Mouse (Mus musculus): ENCODE measurements around the gene Gm49325. TPM values are rescaled to one million over a fixed set of nuclear protein-coding genes. Genes with fewer than 3 reads are reported as not detected.
"Not testable (repeated sequence)": the region's sequence is repeated elsewhere in the genome, so short reads cannot be mapped to it uniquely, and the experiment has no call there.

Gene Gm49325
- total RNA-seq, 1 experiment = 5.4 TPM

DNA sequence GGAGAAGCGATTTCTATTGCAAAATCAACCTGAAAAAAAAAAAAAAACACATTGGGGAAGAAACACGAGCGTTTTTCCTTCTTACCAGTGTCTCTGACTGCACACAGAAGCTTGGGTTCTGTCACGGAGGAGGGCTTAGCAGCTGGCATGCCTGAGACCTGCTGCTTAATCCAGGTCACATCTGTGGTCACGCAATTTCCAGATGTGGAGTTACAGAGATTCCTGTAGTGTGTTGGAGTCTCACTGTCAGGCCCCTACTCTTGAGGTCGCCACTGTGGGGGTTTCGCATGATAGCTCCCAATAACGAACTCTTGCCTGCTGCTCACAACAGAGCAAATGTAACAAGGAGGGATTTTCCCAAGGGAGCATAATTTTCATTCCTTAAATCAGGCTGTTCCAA is 78.2 kb downstream of the Gm49325 start:
- no peak for DNase-seq (ENCODE audit: low read depth, low spot score)
- no peak overlapping the region for H3K9ac ChIP-seq (ENCODE audit: insufficient read depth, low read depth, low read length, poor library complexity, severe bottlenecking)
- peaks cover 2 to 7% of the 10 kb centered on the region in 2 experiments; a peak in 2 of 4 replicates for H3K4me1 ChIP-seq (ENCODE audit: control insufficient read depth in 2 of 2, insufficient read depth in 2 of 2, low read length in 2 of 2, poor library complexity in 1 of 2)
- in situ Hi-C loops (cut with MboI; ENCODE audit: low sequenced_read_pairs in 2 of 2, unreplicated experiment in 2 of 2) = no loop called here
- H3K36me3 ChIP-seq (ENCODE audit: control insufficient read depth, insufficient read depth, low read length, poor library complexity, severe bottlenecking) = no peaks in the 10 kb centered on the region
- H3K27ac ChIP-seq (ENCODE audit: insufficient read depth, low read depth, low read length, poor library complexity, severe bottlenecking) = no peak overlapping the region
- TF ChIP-seq ZC3H11A (IDR thresholded peaks at IDR 0.05; ENCODE audit: borderline replicate concordance, low read depth, low read length) (no peak), ZNF384 (IDR thresholded peaks at IDR 0.05; ENCODE audit: low read depth, low read length) (no peak), MAFK (IDR thresholded peaks at IDR 0.05; ENCODE audit: insufficient read depth, low read depth, low read length) (no peak), CHD2 (IDR thresholded peaks at IDR 0.05; ENCODE audit: low read depth, low read length) (no peak), HCFC1 (IDR thresholded peaks at IDR 0.05; ENCODE audit: borderline replicate concordance, insufficient read depth, low read length) (no peak)
- H3K4me3 ChIP-seq (ENCODE audit: insufficient read depth in 1 of 2, low read depth in 1 of 2, low read length in 2 of 2, poor library complexity in 1 of 2, severe bottlenecking in 1 of 2) = no peak overlapping the region
- H3K9me3 ChIP-seq (ENCODE audit: control insufficient read depth, insufficient read depth, low read depth, low read length) = no peaks in the 10 kb centered on the region

DNA sequence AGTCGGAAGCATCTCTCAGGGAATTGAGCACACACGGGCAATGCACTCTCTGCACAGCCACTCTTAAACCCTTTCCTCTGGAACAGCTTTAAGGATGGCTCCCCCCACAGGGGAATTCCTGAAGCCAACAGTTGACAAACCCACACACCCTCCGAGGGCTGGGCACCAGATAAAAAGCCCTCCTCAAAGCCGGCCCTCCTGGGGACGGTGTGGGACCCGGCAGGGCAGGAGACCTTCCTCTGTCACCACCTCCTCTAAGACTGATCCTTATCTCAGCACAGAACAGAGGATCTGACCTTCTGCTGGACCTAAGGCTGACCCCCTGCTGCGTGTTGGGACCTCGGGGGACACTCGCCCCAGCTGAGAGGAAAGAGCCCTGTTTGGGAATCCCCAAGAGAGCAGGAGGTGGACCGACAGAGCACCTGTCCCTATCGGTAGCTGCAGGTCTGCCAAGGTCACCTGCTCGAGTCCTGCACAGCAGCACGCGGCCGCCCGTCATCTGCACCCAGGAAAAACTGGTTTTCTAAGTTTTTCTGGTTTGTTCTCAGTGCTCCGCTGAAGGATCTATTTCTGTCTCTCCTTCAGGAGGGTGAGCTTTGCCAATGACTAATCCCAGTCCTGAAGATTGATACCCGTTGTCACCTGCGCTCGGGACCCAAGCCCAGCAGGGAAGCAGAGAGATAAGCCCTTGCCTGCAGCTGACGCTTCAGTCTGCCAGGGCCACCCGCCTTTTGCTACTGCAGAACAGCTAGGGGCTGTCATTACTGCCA is 80.1 kb downstream of the Gm49325 start, which contains the start of gene Tspear:
Gene Tspear (plus strand): TSS at position 675 of the 770 bp plus-strand sequence.
- H3K9ac ChIP-seq (ENCODE audit: insufficient read depth, low read depth, low read length, poor library complexity, severe bottlenecking) = no peak within 1 kb of the TSS
- no peak within 1 kb of the TSS for H3K4me3 ChIP-seq (ENCODE audit: insufficient read depth in 1 of 2, low read depth in 1 of 2, low read length in 2 of 2, poor library complexity in 1 of 2, severe bottlenecking in 1 of 2)
- no peak for DNase-seq (ENCODE audit: low read depth, low spot score)
- in situ Hi-C loops (cut with MboI; ENCODE audit: low sequenced_read_pairs in 2 of 2, unreplicated experiment in 2 of 2) = no loop called here
- H3K9me3 ChIP-seq (ENCODE audit: control insufficient read depth, insufficient read depth, low read depth, low read length) = no peaks in the 10 kb centered on the region
- TF ChIP-seq HCFC1 (IDR thresholded peaks at IDR 0.05; ENCODE audit: borderline replicate concordance, insufficient read depth, low read length) = no peak
- TF ChIP-seq MAFK (IDR thresholded peaks at IDR 0.05; ENCODE audit: insufficient read depth, low read depth, low read length) = no peak
- TF ChIP-seq ZC3H11A (IDR thresholded peaks at IDR 0.05; ENCODE audit: borderline replicate concordance, low read depth, low read length) = no peak
- TF ChIP-seq ZNF384 (IDR thresholded peaks at IDR 0.05; ENCODE audit: low read depth, low read length) = no peak
- no peak for TF ChIP-seq CHD2 (IDR thresholded peaks at IDR 0.05; ENCODE audit: low read depth, low read length)
- no peak within 1 kb of the TSS for H3K27ac ChIP-seq (ENCODE audit: insufficient read depth, low read depth, low read length, poor library complexity, severe bottlenecking)
- H3K36me3 ChIP-seq (ENCODE audit: control insufficient read depth, insufficient read depth, low read length, poor library complexity, severe bottlenecking) = no peaks in the 10 kb centered on the region
- H3K4me1 ChIP-seq (ENCODE audit: control insufficient read depth in 2 of 2, insufficient read depth in 2 of 2, low read length in 2 of 2, poor library complexity in 1 of 2) = peaks cover 2 to 13% of the 10 kb centered on the region in 2 experiments; a peak in 2 of 4 replicates

DNA sequence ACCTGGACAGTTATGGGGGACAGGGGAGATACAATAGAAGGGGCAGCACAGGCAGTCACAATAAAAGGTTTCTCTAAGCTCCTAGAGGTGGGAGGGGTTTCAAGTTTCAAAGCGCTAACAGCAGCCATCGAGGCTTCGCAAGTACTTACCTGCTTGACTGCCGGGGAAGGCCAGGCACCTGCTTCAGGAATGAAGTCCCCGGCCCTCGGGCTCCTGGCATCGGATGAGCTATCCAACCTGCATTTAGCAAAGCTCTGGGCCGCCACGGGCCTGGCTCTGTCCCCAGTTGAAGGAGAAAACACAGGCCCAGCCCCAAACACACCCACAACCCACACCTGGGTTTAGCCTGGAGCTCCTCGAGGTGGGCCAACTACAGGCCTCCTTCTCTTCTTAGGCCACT is 81.0 kb downstream of the Gm49325 start:
- no peak for DNase-seq (ENCODE audit: low read depth, low spot score)
- in situ Hi-C loops (cut with MboI; ENCODE audit: low sequenced_read_pairs in 2 of 2, unreplicated experiment in 2 of 2) = no loop called here
- peaks cover 2 to 13% of the 10 kb centered on the region in 2 experiments; a peak in 2 of 4 replicates for H3K4me1 ChIP-seq (ENCODE audit: control insufficient read depth in 2 of 2, insufficient read depth in 2 of 2, low read length in 2 of 2, poor library complexity in 1 of 2)

DNA sequence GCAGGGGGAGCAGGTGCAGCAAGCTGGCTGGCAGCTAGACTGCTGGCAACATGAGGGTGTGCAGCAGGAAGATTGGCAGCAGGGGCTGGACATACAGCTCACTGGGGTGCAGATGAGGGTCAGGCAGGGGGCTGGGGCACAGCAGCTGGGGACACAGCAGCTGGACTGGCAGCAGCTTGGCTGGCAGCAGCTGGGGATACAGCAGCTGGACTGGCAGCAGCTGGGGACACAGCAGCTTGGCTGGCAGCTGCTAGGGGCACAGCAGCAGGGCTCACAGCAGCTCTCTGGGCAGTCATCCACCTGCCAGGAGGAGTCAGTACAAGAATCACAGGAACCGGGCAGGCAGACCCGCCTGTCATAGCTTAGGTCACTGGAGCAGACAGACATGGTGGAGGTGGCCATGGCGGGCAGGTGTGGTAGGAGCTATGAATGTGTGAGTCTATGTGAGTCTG is 84.4 kb downstream of the Gm49325 start, which contains the start of gene Gm19402:
Gene Gm19402 (minus strand): TSS at position 402 of the 452 bp plus-strand sequence.
- in situ Hi-C loops (cut with MboI; ENCODE audit: low sequenced_read_pairs in 2 of 2, unreplicated experiment in 2 of 2); H3K27ac ChIP-seq (ENCODE audit: insufficient read depth, low read depth, low read length, poor library complexity, severe bottlenecking); H3K36me3 ChIP-seq (ENCODE audit: control insufficient read depth, insufficient read depth, low read length, poor library complexity, severe bottlenecking); H3K4me1 ChIP-seq (ENCODE audit: control insufficient read depth in 2 of 2, insufficient read depth in 2 of 2, low read length in 2 of 2, poor library complexity in 1 of 2); DNase-seq (ENCODE audit: low read depth, low spot score); H3K4me3 ChIP-seq (ENCODE audit: insufficient read depth in 1 of 2, low read depth in 1 of 2, low read length in 2 of 2, poor library complexity in 1 of 2, severe bottlenecking in 1 of 2); H3K9ac ChIP-seq (ENCODE audit: insufficient read depth, low read depth, low read length, poor library complexity, severe bottlenecking); H3K9me3 ChIP-seq (ENCODE audit: control insufficient read depth, insufficient read depth, low read depth, low read length): not testable (repeated sequence)

More for the DNA sequence above, 81.0 kb downstream of the Gm49325 start:
- H3K27ac ChIP-seq (ENCODE audit: insufficient read depth, low read depth, low read length, poor library complexity, severe bottlenecking) = no peak overlapping the region
- no peak overlapping the region for H3K9ac ChIP-seq (ENCODE audit: insufficient read depth, low read depth, low read length, poor library complexity, severe bottlenecking)
- H3K4me3 ChIP-seq (ENCODE audit: insufficient read depth in 1 of 2, low read depth in 1 of 2, low read length in 2 of 2, poor library complexity in 1 of 2, severe bottlenecking in 1 of 2) = no peak overlapping the region
- no peaks in the 10 kb centered on the region for H3K9me3 ChIP-seq (ENCODE audit: control insufficient read depth, insufficient read depth, low read depth, low read length)
- H3K36me3 ChIP-seq (ENCODE audit: control insufficient read depth, insufficient read depth, low read length, poor library complexity, severe bottlenecking) = no peaks in the 10 kb centered on the region
- TF ChIP-seq HCFC1 (IDR thresholded peaks at IDR 0.05; ENCODE audit: borderline replicate concordance, insufficient read depth, low read length) (no peak), ZC3H11A (IDR thresholded peaks at IDR 0.05; ENCODE audit: borderline replicate concordance, low read depth, low read length) (no peak), CHD2 (IDR thresholded peaks at IDR 0.05; ENCODE audit: low read depth, low read length) (no peak), MAFK (IDR thresholded peaks at IDR 0.05; ENCODE audit: insufficient read depth, low read depth, low read length) (no peak), ZNF384 (IDR thresholded peaks at IDR 0.05; ENCODE audit: low read depth, low read length) (no peak)

Other genes with a start within 250 kb of the Gm49325 start
- 6.3 and 9.5 TPM in 2 replicates for gene Adarb1, start 187.9 kb upstream of the Gm49325 start, total RNA-seq (2012; rRNA removed)
- 29.1 and 33.6 TPM in 2 replicates for gene Fam207a, start 90.4 kb upstream of the Gm49325 start, total RNA-seq (2012; rRNA removed)
- 0.42 and 0.54 TPM in 2 replicates for gene Itgb2, start 75.9 kb upstream of the Gm49325 start, total RNA-seq (2012; rRNA removed)
- gene Pttg1ip, start 24.5 kb upstream of the Gm49325 start, total RNA-seq (2012; rRNA removed) = 115 and 142 TPM in 2 replicates
- gene Sumo3, start 100 bp upstream of the Gm49325 start, total RNA-seq (2012; rRNA removed) = 139 and 148 TPM in 2 replicates
- 21.2 and 32.7 TPM in 2 replicates for gene Ube2g2, start 16.1 kb downstream of the Gm49325 start, total RNA-seq (2012; rRNA removed)
- 0.49 and 0.90 TPM in 2 replicates for gene Tspear, start 80.4 kb downstream of the Gm49325 start, total RNA-seq (2012; rRNA removed)
- not detected in 2 replicates for gene Gm19402, start 84.6 kb downstream of the Gm49325 start, total RNA-seq (2012; rRNA removed)
- gene Gm9508, start 91.0 kb downstream of the Gm49325 start, total RNA-seq (2012; rRNA removed) = not detected in 2 replicates
- gene Gm10272, start 100.4 kb downstream of the Gm49325 start, total RNA-seq (2012; rRNA removed) = not detected in 2 replicates
- gene Gm10024, start 105.3 kb downstream of the Gm49325 start, total RNA-seq (2012; rRNA removed) = not detected in 2 replicates
- gene Gm10142, start 109.6 kb downstream of the Gm49325 start, total RNA-seq (2012; rRNA removed) = not detected in 2 replicates
- not detected in 2 replicates for gene Krtap12-1, start 114.4 kb downstream of the Gm49325 start, total RNA-seq (2012; rRNA removed)
- gene Gm10100, start 120.3 kb downstream of the Gm49325 start, total RNA-seq (2012; rRNA removed) = not detected in 2 replicates
- not detected in 2 replicates for gene Gm18596, start 136.4 kb downstream of the Gm49325 start, total RNA-seq (2012; rRNA removed)
- not detected in 2 replicates for gene Gm9736, start 145.2 kb downstream of the Gm49325 start, total RNA-seq (2012; rRNA removed)
- gene Gm3233, start 153.5 kb downstream of the Gm49325 start, total RNA-seq (2012; rRNA removed) = not detected in 2 replicates
- gene Gm3238, start 165.1 kb downstream of the Gm49325 start, total RNA-seq (2012; rRNA removed) = not detected in 2 replicates
- not detected in 2 replicates for gene Gm7138, start 170.7 kb downstream of the Gm49325 start, total RNA-seq (2012; rRNA removed)
- gene Gm3250, start 176.3 kb downstream of the Gm49325 start, total RNA-seq (2012; rRNA removed) = not detected in 2 replicates
- gene Gm7137, start 182.0 kb downstream of the Gm49325 start, total RNA-seq (2012; rRNA removed) = not detected in 2 replicates
- not detected in 2 replicates for gene Gm9639, start 188.9 kb downstream of the Gm49325 start, total RNA-seq (2012; rRNA removed)
- not detected in 2 replicates for gene Gm19668, start 192.9 kb downstream of the Gm49325 start, total RNA-seq (2012; rRNA removed)
- not detected in 2 replicates for gene Gm9507, start 205.6 kb downstream of the Gm49325 start, total RNA-seq (2012; rRNA removed)
- not detected in 2 replicates for gene Gm2696, start 208.5 kb downstream of the Gm49325 start, total RNA-seq (2012; rRNA removed)
- not detected in 2 replicates for gene Krtap10-4, start 220.9 kb downstream of the Gm49325 start, total RNA-seq (2012; rRNA removed)
- gene Krtap10-10, start 229.8 kb downstream of the Gm49325 start, total RNA-seq (2012; rRNA removed) = not detected in 2 replicates
- gene Gm36176, start 240.6 kb downstream of the Gm49325 start, total RNA-seq (2012; rRNA removed) = not detected in 2 replicates
- gene Gm10318, start 246.7 kb downstream of the Gm49325 start, total RNA-seq (2012; rRNA removed) = not detected in 2 replicates

Measured in ES-E14 (cell line).